Mouse (Mus musculus) layer of hippocampus, postnatal 25 days (tissue): Measurements from ENCODE around the gene Neurod4. TPM values are rescaled to one million over a fixed set of nuclear protein-coding genes. Genes with fewer than 3 reads are reported as not detected.
"Not testable (repeated sequence)": the region's sequence is repeated elsewhere in the genome, so short reads cannot be mapped to it uniquely, and the experiment has no call there.

Experiments used
- DNase-seq, 2 experiments: peaks; one replicate each; pipeline ENCODE4 v3.0.0; 2022; ENCODE audit warnings: mixed read lengths in 2 of 2, low spot score in 1 of 2; ENCODE audit errors: extremely low spot score in 1 of 2
- total RNA-seq, 2 experiments: library from RNA; stranded (reverse); gene quantifications; 2 replicates each; pipeline ENCODE4 v1.2.3; 2021

Neurod4 gene
- total RNA-seq: under 1 TPM in 1 of 2 experiments, not detected in 1; 0.20 TPM

DNA sequence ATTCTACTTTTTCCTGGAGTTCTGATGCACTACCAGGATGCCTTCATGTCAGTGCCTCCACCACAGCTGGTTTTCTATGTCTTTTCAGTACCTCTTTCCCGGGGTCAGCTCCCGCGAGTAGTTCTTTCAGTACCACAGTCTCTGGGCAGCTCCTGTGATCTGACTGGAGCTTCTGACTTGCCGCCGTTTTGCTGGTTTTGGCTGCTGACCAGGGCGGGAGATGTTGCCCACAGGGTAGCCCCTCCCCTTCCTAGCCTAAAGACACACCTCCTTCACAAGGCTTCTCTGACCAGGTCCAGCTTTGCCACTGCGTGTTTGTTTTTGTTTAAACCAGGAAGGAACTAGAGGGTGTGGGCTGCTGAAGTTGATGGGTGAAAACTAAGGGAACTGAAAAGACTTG is at the start of gene Neurod4:
Gene Neurod4 (minus strand): TSS at position 175 of the 400 bp plus-strand sequence.
- DNase-seq: no peak

DNA sequence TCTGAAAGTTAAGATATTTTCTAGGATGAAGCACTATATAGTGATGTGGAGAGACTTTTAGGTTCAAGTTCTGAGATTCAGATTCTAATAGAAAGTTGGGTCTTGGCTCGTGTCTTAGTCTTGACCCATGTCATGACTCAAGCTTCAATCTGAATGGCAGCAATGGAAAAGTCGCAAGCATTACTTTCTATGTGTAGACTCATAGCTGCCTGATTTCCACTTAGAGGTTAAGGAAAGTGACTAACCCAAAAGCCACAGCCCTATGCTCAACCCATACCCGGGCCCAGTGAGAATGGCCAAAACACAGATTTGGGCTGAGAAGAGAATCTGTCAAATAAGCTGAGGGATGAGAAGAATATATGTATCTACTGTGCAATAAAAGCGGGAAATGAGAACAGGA is 44.2 kb upstream of the Neurod4 start:
- DNase-seq: no peak

DNA sequence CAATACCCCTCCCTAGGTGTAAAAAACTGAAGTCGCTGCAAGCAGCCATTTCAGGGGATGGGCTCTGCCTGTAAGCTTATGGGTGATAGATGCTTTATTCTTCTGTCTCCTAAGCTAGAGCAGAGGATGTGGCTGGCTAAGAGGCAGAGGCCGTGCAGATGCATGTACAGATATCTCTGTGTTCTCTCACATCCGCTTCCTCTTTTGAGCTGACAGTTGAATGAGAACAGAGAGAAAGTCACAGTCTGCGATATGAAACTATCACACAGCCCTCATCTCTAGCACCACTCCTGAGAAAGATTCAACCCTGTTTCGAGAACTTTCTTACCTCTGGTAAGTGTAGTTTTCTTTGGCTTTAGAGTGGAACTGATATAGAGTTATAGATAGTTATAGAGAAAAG is 42.6 kb upstream of the Neurod4 start, which contains the start of gene Tespa1:
Gene Tespa1 (plus strand): TSS at position 234 of the 400 bp plus-strand sequence.
- DNase-seq: no peak

DNA sequence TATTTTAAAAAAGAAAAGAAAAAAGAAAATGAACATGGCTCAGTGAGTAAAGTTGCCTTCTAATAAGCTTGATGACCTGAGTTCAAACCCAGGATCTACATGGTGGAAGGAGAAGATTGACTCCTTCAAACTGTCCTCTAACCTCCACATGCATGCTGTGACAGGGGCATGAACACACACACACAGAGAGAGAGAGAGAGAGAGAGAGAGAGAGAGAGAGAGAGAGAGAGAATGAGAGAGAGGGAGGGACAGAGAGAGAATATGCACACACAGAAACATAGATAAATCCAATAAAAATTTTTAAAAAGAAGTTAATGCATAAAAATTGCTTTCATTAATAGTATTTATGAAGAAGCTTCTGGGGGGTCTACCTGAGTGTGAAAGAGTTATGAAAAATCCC is 42.0 kb upstream of the Neurod4 start:
- no peak for DNase-seq

DNA sequence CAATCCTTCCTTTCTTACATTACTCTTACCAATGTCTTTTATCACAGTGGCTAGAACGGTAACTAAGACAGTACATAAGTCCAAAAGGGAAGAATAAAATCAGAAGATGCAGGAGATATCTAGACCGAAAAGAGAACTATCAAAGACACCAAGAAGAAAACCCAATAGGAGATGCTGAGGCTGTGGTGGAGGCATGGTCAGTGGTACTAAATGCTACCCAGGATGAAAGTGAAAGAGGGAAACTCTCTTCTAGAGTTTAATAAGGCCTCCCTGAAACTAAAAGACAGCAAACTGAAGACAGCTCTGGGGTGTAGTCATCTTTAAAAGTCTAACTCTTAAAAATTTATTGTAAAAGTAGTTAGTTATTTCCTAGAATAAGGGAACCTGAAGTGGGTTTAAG is 40.7 kb upstream of the Neurod4 start:
- DNase-seq: no peak

DNA sequence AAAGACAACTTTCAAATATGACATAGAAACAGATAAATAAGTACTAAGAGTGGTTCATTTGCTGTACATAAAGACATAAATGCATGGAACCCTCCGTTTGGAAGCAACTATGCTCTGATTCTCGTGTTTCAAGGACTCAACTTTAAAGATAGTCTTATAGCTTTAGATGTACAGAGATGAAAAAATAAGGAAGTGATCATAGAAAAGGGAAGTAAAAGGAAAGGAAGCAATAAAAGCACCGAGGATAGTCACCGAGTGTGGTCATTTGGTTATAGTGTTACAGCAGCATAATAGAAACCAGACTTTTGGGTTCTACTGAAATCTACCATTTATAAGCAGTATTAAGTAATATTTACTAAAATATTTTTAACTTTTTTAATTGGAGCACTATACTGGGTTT is 38.7 kb upstream of the Neurod4 start:
- DNase-seq: no peak

DNA sequence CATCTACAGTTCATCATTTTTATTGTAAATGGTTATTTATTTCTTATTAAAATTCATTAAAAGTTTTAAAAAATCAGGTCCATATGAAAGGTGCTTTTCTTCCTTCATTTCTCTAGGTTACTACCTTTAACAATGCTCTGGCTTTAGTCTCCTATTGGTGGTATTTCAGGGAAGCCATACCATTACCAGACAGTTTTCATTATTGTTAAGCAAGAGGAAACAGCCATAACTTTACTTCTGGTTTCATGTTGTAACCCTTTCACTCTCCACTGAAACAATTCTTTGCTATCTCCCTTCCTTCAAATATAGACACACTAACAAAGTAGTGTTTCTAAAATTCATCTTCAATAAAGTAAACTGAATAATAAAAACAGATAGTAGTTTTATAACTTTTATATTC is 35.8 kb upstream of the Neurod4 start:
- no peak for DNase-seq

DNA sequence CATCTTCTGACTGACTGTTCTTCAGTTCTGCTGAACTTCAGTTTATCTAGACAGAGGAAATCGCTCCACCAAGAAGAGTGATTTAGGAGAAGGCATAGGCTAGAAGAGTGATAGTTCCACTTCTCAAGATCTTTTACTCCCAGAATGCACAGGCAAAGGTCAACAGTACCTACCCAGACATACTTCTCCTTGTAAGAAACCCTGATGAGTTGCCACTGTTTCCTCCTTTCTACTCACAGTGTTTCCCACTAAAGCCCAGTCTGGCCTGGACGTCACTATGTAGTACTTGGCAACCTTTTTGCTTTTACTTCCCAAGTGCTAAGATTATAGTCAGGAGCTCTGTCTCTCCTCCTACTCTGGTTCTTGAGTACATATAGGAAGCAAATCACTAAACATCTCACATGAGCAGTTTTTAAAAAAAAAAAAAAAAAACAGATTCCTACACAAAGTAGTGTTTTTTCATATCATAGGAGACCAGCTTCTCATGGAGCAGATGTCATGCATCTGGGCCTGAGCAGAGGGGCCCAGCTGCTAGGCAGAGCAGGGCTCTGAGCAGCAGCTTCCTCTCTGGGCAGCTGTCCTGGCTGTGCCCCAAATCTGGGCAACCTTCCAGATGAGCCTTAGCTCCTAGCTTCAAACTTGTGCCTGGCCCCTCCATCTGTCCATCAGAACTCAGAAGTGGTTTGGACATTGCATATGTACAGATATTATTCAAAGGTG is 34.2 kb upstream of the Neurod4 start:
- no peak for DNase-seq

DNA sequence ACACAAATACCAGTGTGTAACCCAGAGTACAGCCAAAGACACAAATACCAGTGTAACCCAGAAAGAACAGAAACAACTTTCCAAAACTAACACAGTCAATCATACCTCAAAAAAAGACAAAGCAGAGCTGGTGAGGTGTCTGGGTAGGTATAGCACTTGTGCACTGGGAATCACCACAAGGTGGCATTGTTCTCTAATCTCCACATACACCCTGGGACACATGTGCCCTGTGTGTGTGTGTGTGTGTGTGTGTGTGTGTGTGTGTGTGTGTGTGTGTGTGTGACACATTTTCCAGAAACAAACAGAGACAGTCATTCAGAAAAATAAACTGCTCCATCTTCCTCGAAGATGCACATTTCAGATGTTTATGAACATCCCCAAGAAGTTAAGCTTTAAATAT is 33.5 kb upstream of the Neurod4 start:
- DNase-seq: no peak

DNA sequence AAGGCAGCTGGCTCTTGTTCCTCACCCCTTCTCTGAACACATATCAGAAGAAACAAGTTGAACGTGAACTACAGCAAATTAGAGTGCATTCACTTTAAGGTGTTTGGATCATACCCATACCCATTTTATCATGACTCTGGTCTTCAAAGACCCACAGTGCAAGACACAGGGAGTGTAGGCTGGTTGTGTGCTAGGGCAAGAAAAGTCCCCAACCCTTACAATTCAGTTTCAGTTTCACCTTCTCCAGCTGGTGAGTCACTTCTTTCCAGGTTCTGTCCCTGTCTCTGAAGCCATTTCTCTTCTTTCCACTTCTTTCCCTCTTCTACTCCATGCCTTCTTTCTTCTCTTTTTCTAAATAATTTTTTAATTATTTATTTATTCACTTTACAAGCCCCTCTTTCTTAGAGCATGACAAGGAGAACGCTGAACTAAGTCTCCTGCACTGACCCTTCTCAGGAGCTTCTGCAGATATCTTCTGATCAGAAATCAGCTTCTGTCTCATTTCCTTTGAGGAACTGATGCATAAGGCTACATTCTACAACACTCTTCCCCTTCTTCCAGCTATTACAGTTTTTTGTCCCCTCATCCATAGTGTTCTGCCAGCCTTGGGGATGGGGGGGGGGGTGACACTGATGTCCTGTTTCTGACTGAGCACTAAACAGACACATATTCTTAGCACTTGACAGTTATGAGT is 31.6 kb upstream of the Neurod4 start:
- no peak for DNase-seq

DNA sequence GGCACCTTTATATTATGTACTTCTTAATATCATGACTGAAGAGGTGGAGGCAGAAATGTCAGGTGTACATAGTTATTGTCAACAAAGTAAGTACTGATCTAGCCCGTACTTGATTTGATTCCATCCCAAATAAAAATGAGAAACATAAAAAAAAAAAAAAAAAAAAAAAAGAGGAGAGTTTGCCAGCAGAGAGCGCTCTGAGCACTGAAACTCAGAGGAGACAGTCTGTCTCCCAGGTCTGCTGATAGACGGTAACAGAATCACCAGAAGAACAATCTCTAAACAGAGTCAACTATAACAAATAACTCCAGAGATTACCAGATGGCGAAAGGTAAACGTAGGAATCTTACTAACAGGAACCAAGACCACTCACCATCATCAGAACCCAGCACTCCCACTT is 24.1 kb upstream of the Neurod4 start:
- DNase-seq: not testable (repeated sequence)

DNA sequence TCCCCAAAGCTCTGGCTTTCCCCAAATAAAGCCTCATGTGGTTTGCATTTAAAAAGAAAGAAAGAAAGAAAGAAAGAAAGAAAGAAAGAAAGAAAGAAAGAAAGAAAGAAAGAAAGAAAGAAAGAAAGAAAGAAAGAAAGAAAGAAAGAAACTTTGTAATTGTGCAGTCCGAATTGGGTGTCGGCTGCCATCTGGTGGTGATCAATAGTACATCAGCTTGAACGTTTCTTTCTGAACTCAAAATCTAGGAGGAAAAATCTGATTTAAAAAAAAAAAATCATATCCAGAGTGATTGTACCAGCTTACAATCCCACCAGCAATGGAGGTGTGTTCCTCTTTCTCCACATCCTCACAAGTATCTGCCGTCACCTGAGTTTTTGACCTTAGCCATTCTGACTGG is 18.7 kb upstream of the Neurod4 start:
- DNase-seq: peak; percentile 9 to 59

DNA sequence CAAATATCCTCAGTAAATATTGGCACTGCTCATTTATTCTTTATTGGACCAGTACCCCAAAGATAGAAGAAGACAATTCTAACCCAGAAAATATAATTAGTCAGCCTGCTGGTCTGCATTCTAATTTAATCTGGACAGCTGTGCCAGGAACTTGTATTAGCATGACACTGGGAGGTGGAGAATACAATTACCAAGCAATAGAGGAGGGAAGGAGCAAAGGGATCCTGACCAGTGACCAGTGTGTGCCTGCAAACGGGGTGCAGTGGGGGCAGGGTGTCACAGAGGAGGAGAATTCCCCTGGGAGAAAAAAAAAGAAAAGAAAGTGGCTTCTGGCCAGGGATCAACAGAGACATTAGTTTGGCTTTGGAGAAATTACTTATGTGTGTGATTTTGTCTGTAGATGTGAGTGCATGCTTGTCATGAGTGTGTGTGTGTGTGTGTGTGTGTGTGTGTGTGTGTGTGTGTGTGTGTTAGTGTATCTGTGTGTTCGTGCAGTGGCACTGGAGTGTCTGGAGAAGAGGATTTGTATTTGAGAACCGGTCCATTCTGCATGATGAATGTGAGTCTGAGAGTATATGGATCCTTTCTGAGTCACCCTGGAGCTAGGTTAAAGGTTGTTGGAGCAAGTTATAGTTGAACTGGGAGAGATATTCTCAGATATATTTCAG is 13.8 kb upstream of the Neurod4 start:
- no peak for DNase-seq

DNA sequence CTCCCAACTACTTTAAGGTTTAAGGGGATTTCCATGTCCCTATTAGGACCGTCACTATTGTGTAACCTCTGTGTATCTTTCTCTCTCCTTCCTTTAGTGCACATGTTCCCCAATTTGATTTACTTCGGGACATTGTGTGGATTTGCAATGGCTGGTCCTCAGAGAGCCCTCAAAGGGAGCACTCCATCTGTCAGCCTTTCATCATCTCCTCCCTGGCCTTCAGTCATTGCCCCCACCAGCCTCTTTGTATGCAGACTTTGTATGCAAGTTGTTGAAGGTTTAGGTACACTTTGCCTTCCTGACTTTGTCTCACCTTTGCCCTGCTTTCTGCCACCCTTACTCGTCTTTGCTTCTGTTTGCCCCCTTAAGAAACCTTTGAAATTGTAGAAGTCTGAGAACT is 8.0 kb upstream of the Neurod4 start:
- no peak for DNase-seq

DNA sequence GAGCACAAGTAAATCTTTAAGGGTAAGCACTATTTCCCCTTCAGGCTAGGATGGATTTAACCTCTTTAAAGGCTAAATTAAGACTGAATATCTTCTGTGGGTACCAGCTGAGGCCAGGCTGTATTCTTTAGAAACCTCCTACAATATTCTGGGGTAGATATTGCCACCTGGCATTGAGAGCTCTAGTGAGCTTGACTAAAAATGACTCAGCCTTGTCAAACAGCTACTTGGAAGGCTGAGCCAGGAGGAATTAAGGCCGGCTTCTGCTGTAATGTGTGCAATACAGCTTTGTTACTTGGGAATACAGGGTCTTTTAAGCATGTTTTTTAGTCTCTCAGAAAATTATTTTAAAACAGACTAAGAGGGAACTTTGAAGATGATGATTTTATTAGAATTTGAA is 7.2 kb upstream of the Neurod4 start:
- DNase-seq: no peak

DNA sequence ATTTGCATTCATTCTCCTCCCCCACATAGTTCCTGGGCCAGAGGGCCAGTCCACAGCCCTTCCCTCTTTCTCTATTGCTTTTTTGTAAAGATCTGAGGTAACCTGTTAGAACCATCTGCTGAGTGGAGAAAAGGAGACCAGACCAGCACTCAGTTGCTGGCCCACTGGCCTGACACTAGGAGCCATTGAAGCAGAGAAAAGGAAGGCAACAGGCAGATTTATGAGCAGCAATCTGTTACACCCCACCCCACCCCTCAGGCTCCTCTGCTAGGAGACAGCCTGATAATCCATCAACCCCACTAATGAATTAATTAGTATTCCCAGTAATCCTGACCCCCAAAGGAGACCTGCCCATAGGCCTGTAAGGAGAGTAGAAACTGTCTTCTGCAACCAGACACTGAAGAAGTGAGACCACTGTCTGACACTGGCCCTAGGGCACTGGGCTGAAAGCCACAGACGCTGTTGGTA is 2.0 kb upstream of the Neurod4 start:
- DNase-seq: no peak

DNA sequence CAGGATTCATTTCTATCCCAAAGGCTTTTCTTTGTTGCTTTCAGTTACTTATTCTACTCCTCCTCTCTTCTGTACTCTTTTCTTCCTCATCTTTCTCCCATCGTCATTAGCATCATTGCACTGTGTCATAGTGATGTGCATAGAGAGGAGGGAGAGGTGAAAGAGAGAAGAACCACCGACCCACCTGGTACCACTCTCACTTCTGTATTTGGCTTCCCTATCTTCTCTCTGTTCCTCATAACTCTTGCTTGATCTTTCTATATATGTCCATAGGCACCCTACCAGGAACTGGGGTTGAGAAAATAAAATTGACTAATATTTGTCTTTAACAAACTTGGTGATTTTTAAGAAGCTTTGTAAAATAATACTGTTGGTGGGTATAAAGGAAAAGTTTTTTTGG is 3.5 kb downstream of the Neurod4 start:
- DNase-seq: no peak

DNA sequence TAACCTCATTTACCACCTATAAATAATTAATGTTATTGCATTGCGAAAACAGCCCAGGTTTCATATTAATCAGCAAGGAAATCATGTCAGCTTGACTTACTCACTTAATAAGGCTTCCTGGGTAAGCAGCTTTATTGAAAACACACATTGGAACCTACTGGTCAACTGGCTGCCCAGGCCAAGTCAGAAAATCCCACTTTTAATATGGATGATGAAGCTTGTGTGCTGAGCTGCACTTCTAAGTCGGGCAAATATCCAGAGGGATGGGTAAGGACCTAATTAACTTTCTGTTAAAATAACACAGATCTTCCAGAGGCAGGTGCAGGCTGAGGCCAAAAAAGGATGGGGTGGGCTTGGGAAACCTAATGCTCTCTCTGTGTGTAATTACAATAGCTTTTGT is 4.3 kb downstream of the Neurod4 start:
- no peak for DNase-seq

DNA sequence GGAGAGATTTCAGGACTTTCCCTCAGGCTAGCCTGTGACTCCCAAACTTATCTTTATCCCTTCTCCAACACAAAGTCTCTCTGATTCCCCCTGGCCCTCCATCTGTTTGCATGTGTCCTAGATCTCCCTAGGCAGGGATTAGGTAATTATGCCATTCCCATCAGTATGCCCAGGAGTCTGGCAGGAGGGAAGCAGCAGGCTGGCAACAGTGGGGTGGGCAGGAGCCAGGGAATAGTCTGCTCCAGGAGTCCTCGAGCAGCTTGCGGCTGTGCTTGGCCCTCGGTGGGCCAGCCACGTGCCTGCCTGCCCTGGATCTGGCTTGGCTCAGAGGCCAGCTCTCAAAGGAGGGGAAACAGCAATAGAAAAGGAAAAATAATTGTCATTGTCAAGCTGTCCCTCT is 16.8 kb downstream of the Neurod4 start:
- peak in 1 of 2 experiments; percentile 13 for DNase-seq

DNA sequence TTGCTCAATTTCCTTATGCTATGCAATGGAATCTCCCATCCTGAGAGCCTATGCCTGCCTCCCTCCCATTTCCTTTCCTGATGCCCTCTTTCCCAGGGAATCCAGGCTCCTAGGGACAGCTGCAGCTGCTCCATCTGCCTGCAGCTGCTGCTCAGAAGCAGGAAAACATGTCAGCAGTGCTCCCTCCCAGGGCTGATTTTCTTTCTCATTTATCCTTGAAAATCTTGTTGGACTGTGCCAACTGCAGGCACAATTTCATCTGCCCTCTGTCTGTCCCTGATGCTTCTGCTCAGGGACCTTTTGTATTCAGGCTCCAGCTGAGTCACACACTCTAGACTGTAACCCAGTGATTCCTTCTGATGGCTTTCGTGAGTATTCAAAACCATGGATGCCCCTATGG is 20.6 kb downstream of the Neurod4 start:
- DNase-seq: no peak

DNA sequence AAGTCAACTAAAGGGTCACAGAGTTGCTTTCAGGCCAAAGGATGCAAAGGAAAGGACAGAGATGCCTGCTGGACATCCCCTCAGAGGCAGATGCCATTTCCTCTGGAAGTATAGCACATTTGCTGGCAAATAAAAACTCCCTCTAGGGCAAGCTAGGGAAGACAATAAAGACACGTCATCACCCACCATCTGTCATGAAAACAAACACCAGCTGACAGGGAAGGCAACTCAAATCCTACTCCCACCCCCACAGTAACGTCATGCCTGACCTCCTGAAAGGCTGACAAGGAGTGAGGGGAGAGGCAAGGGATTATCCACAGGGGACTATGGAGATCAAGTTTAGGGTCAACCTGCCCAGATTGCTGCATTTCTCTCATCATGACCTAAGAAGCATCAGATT is 35.8 kb downstream of the Neurod4 start:
- DNase-seq: peak in 1 of 2 experiments; percentile 9
